In genomic region chr7:121963883-121964398, GRCm38 (mm10) we compare ENCODE assay signal across 8 mouse cellular contexts. TPM values are rescaled to one million over a fixed set of nuclear protein-coding genes. Genes with fewer than 3 reads are reported as not detected.
A peak's percentile ranks its signal among the peaks of the same experiment; 100 is the strongest.
DNase-seq lines count a peak whose midpoint lies in the region; ATAC-seq and TF ChIP-seq lines count a peak whose summit lies in the region.

No protein-coding gene starts in this region.

- no peak overlapping the region for H3K9ac ChIP-seq in forebrain, postnatal 0 days
- no peak overlapping the region for H3K9ac ChIP-seq in forebrain, embryonic 16.5 days (replicated peaks; ENCODE audit: low read depth, low read length)

- TF ChIP-seq CTCF in forebrain, postnatal 0 days (IDR thresholded peaks at IDR 0.05; ENCODE audit: low read depth), result peak; percentile 76
- no peak for TF ChIP-seq CTCF in thymus, adult 2 months (IDR thresholded peaks at IDR 0.05; ENCODE audit: borderline replicate concordance, control insufficient read depth, extremely low read depth, insufficient read depth, low read length, poor library complexity)

- H3K27me3 ChIP-seq in forebrain, postnatal 0 days (ENCODE audit: insufficient read depth, low read length), result no peaks in the 10 kb centered on the region
- no peaks in the 10 kb centered on the region for H3K27me3 ChIP-seq in forebrain, embryonic 16.5 days (replicated peaks; ENCODE audit: control insufficient read depth, insufficient read depth, low read length)
- no peaks in the 10 kb centered on the region for H3K27me3 ChIP-seq in thymus, adult 2 months (ENCODE audit: control insufficient read depth, insufficient read depth, low read length)

- H3K4me3 ChIP-seq in forebrain, postnatal 0 days (ENCODE audit: low read depth, low read length), result no peak overlapping the region
- no peak overlapping the region for H3K4me3 ChIP-seq in forebrain, embryonic 16.5 days (replicated peaks; ENCODE audit: low read length)
- no peak overlapping the region for H3K4me3 ChIP-seq in thymus, adult 2 months (ENCODE audit: control insufficient read depth, insufficient read depth, low read length)

- no peaks in the 10 kb centered on the region for H3K4me1 ChIP-seq in forebrain, postnatal 0 days (ENCODE audit: insufficient read depth)
- H3K4me1 ChIP-seq in forebrain, embryonic 16.5 days (replicated peaks; ENCODE audit: control insufficient read depth, insufficient read depth, low read length), result no peaks in the 10 kb centered on the region
- peaks cover 2% of the 10 kb centered on the region; the same call in 1 of the 2 replicates for H3K4me1 ChIP-seq in thymus, adult 2 months (replicated peaks; ENCODE audit: control insufficient read depth, insufficient read depth, low read length)

- peaks cover 8% of the 10 kb centered on the region; the same call in 1 of the 2 replicates for H3K36me3 ChIP-seq in forebrain, postnatal 0 days (ENCODE audit: insufficient read depth)
- H3K36me3 ChIP-seq in forebrain, embryonic 16.5 days (ENCODE audit: control insufficient read depth, insufficient read depth), result no peaks in the 10 kb centered on the region
- no peaks in the 10 kb centered on the region for H3K36me3 ChIP-seq in thymus, adult 2 months (ENCODE audit: control insufficient read depth, insufficient read depth, low read length)

- H3K4me2 ChIP-seq in forebrain, postnatal 0 days (ENCODE audit: low read depth), result no peak overlapping the region
- H3K4me2 ChIP-seq in forebrain, embryonic 16.5 days (ENCODE audit: low read length), result no peak overlapping the region

- no peak for TF ChIP-seq POLR2A in thymus, adult 2 months (IDR thresholded peaks at IDR 0.05; ENCODE audit: control insufficient read depth, extremely low read depth, insufficient read depth, low read length, poor library complexity)

- peak; percentile 81 for DNase-seq in forebrain, postnatal 0 days
- DNase-seq in thymus, adult 2 months, result peak; percentile 22
- DNase-seq in thymus, adult 18-20 months, result no peak
- DNase-seq in embryo, embryonic 10.5 days (ENCODE audit: low spot score), result peak; percentile 71
- peak; percentile 47 for DNase-seq in layer of hippocampus, adult 9-10 months (ENCODE audit: low spot score)
- DNase-seq in right cerebral cortex, adult 2 months (ENCODE audit: low spot score in 2 of 2), result peak; percentile 44 to 70
- no peak for DNase-seq in gastrocnemius, postnatal 10 days

- 64% methylated on average over 6 of the region's 6 CpGs for WGBS in forebrain, postnatal 0 days
- WGBS in forebrain, embryonic 16.5 days, result 75% methylated on average over 6 of the region's 6 CpGs
- 83% methylated on average over 6 of the region's 6 CpGs for WGBS in thymus, adult 2 months

- H3K27ac ChIP-seq in forebrain, postnatal 0 days (ENCODE audit: low read depth, low read length), result no peak overlapping the region
- H3K27ac ChIP-seq in forebrain, embryonic 16.5 days (ENCODE audit: low read length), result no peak overlapping the region
- H3K27ac ChIP-seq in thymus, adult 2 months (ENCODE audit: control insufficient read depth, insufficient read depth, low read length), result no peak overlapping the region

- H3K9me3 ChIP-seq in forebrain, postnatal 0 days (ENCODE audit: low read length), result no peaks in the 10 kb centered on the region
- no peaks in the 10 kb centered on the region for H3K9me3 ChIP-seq in forebrain, embryonic 16.5 days (ENCODE audit: control insufficient read depth, low read length)

- ATAC-seq in forebrain, postnatal 0 days, result no peak
- ATAC-seq in forebrain, embryonic 16.5 days, result no peak

RNA-seq across cellular contexts. Expression of gene Cog7, which starts 17.6 kb away (rescaled TPM):
- 23.4 and 32.5 TPM in 2 replicates for total RNA-seq in forebrain, postnatal 0 days (2014; rRNA removed)
- 7.9 and 24.7 TPM in 2 replicates for polyA plus RNA-seq in forebrain, postnatal 0 days (2015; fragmentation: Nextera tagmentation; extraction: Ambion mirVana)
- 19.8 and 25.9 TPM in 2 replicates for polyA plus RNA-seq in forebrain, embryonic 16.5 days (2015; fragmentation: Nextera tagmentation; extraction: Ambion mirVana)
- polyA plus RNA-seq in thymus, adult 2 months (2012; rRNA removed), result 14.1 and 15.2 TPM in 2 replicates
- 1 to 10 TPM; 8.2 to 9.9 TPM for total RNA-seq in gastrocnemius, postnatal 10 days (2021)

RNA-seq across cellular contexts. Expression of gene Gga2, which starts 57.1 kb away (rescaled TPM):
- 29.5 and 29.8 TPM in 2 replicates for total RNA-seq in forebrain, postnatal 0 days (2014; rRNA removed)
- polyA plus RNA-seq in forebrain, postnatal 0 days (2015; fragmentation: Nextera tagmentation; extraction: Ambion mirVana), result 17.7 and 25.5 TPM in 2 replicates
- polyA plus RNA-seq in forebrain, embryonic 16.5 days (2015; fragmentation: Nextera tagmentation; extraction: Ambion mirVana), result 67.0 and 69.0 TPM in 2 replicates
- 35.4 and 51.1 TPM in 2 replicates for polyA plus RNA-seq in thymus, adult 2 months (2012; rRNA removed)
- total RNA-seq in gastrocnemius, postnatal 10 days (2021), result 10 to 100 TPM; 21.3 to 27.3 TPM

Comparison
In these comparisons a context has a peak if more than half of its experiments do, and no peak if none do; other contexts are left out.
1. DNase-seq: peak in forebrain, postnatal 0 days (single experiment), thymus, adult 2 months (single experiment), embryo, embryonic 10.5 days (single experiment), layer of hippocampus, adult 9-10 months (single experiment) and right cerebral cortex, adult 2 months (2 of 2); none in thymus, adult 18-20 months (0 of 2) and gastrocnemius, postnatal 10 days (single experiment).